Mouse (Mus musculus): ENCODE measurements around the gene Adgrf3. TPM values are rescaled to one million over a fixed set of nuclear protein-coding genes. Genes with fewer than 3 reads are reported as not detected.

The Adgrf3 gene
- polyA plus RNA-seq, 1 experiment from 2014 or later = not detected

GRCm38 (mm10) chr5:30172931-30173692, 32.4 kb downstream of the Adgrf3 start:
- 95% methylated on average over 16 of the region's 20 CpGs for WGBS (ENCODE audit: missing documents)
- no peaks in the 10 kb centered on the region for H3K79me2 ChIP-seq (ENCODE audit: inconsistent target)
- peak overlapping the region; percentile 57 for H3K27ac ChIP-seq
- no peak overlapping the region for H3K4me3 ChIP-seq (ENCODE audit: inconsistent target)
- peaks cover 45% of the 10 kb centered on the region for H3K36me3 ChIP-seq (ENCODE audit: inconsistent target)

GRCm38 (mm10) chr5:30172115-30172514, 33.4 kb downstream of the Adgrf3 start:
- no peak overlapping the region for H3K4me3 ChIP-seq (ENCODE audit: inconsistent target)
- H3K27ac ChIP-seq = peak overlapping the region; percentile 57
- peaks cover 35% of the 10 kb centered on the region for H3K36me3 ChIP-seq (ENCODE audit: inconsistent target)
- no peaks in the 10 kb centered on the region for H3K79me2 ChIP-seq (ENCODE audit: inconsistent target)

DNA sequence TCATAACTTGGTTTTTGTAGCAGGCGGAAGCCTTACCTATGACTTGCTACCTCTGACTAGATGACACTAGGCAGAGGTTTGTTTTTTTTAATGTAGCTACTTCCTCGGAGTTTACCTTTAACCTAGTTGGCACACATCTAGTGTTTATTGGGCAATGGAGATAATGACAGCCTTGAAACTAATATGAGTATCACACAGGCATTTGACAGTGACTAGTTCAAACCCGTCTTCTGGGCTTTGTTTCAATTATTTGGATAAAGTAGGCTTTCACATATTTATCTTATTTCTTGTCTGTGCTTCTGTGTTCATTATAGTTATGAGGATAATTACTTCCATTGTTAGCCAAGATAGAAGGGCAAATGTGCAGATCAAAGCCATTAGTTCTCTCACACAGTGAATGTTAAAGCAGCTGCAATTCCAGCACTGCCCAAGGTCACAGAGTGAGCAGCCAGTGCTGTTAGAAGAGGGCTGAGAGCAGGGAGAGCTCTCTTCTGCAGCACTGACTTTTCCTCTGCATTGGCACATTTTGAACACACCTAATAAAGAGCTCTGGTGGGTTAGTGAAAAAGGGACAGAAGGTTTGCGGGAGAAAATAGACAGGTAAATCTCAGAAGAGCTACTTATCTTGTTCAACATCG, 35.1 kb downstream of the Adgrf3 start:
- Histone ChIP-seq H3K27ac (no peak overlapping the region), H3K79me2 (ENCODE audit: inconsistent target) (no peaks in the 10 kb centered on the region), H3K4me3 (ENCODE audit: inconsistent target) (no peak overlapping the region), H3K36me3 (ENCODE audit: inconsistent target) (peaks cover 18% of the 10 kb centered on the region; the same call in 1 of the 2 replicates)
- 93% methylated on average over 5 of the region's 5 CpGs for WGBS (ENCODE audit: missing documents)

DNA sequence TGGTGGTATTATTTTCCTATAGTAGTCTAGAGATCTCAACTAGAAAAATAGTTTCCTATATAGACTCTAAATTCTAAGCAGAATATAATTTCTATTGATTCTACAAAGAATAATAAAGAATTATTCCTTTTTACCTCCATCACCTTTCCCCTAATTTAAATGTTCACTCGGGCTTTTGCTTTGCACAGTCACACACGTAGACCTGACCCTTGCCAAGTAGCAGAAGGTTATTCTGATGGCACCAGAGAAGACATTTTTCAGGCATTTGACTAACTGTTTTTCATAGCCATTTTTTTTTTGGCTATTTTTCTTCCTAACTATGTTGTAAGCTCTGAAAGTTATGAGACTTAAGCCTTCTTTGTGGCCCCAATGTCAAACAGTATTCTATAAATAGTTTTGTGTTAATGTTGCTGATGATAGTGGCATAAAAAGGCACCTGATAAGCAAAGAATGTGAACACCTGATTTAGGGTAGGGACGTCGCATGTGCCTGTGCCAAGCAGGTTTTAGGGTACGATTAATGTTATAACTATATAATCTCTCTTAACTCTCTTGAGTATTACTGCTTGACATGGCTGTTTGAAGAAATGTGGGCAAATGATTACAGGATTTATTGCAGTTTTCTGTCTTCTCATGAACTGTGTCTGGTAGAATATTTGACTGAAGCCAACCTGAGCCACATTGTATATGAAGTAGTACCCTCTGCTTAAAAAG, 40.1 kb downstream of the Adgrf3 start:
- WGBS (ENCODE audit: missing documents) = 91% methylated on average over 5 of the region's 5 CpGs
- peaks cover 33% of the 10 kb centered on the region for H3K79me2 ChIP-seq (ENCODE audit: inconsistent target)
- H3K27ac ChIP-seq = no peak overlapping the region
- H3K36me3 ChIP-seq (ENCODE audit: inconsistent target) = peaks cover 7% of the 10 kb centered on the region; the same call in 1 of the 2 replicates
- H3K4me3 ChIP-seq (ENCODE audit: inconsistent target) = no peak overlapping the region

GRCm38 (mm10) chr5:30162339-30162738, 43.2 kb downstream of the Adgrf3 start:
- H3K79me2 ChIP-seq (ENCODE audit: inconsistent target) = peaks cover 64% of the 10 kb centered on the region
- H3K27ac ChIP-seq = no peak overlapping the region
- H3K4me3 ChIP-seq (ENCODE audit: inconsistent target) = no peak overlapping the region
- peaks cover 7% of the 10 kb centered on the region; the same call in 1 of the 2 replicates for H3K36me3 ChIP-seq (ENCODE audit: inconsistent target)
- 94% methylated on average over 6 of the region's 6 CpGs for WGBS (ENCODE audit: missing documents)

DNA sequence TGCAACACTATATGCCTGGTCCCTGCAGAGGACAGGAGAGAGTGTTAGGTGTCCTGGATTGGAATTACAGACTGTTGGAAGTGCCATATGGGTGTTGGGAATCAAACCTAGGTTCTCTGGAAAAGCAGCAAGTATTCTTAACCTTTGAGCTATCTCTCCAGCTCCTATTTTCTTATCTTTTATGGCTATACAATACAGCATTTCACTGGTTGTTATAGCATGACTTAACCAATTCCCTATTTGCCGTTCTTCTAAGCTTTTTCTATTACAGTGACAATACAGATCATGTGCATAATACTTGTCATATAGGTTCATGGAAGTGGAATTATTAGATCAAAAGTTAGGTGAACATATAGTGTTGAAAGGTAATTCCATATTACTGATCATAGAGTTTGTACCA, 43.7 kb downstream of the Adgrf3 start:
- 100% methylated on average over 1 of the region's 1 CpGs for WGBS (ENCODE audit: missing documents)
- peaks cover 69% of the 10 kb centered on the region for H3K79me2 ChIP-seq (ENCODE audit: inconsistent target)
- peaks cover 7% of the 10 kb centered on the region; the same call in 1 of the 2 replicates for H3K36me3 ChIP-seq (ENCODE audit: inconsistent target)
- H3K27ac ChIP-seq = no peak overlapping the region
- H3K4me3 ChIP-seq (ENCODE audit: inconsistent target) = no peak overlapping the region

DNA sequence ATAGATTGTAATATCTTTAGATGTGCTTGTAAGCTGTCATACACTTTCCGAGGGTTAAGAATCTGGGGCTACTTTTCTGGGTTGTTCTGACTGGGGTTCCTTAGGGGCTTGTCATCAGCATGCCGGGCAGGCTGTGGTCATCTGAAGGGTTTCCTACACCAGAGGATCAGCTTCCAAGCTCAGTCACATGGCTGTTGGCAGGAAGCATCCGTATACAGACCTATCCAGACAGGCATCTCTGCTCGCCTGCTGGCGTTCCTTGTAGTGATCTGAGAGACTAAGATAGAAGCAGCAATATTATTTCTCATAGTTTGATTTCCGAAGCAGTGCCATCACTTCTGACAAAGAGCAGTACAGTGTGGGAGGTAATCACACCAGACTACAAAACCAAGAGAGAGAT, 45.9 kb downstream of the Adgrf3 start:
- Histone ChIP-seq H3K4me3 (ENCODE audit: inconsistent target) (no peak overlapping the region), H3K36me3 (ENCODE audit: inconsistent target) (peaks cover 7% of the 10 kb centered on the region; the same call in 1 of the 2 replicates), H3K27ac (no peak overlapping the region), H3K79me2 (ENCODE audit: inconsistent target) (peaks cover 87% of the 10 kb centered on the region)
- 93% methylated on average over 6 of the region's 6 CpGs for WGBS (ENCODE audit: missing documents)

GRCm38 (mm10) chr5:30155821-30156629, 49.5 kb downstream of the Adgrf3 start:
- H3K4me3 ChIP-seq (ENCODE audit: inconsistent target) = peak overlapping the region; percentile 100
- peaks cover 7% of the 10 kb centered on the region; the same call in 1 of the 2 replicates for H3K36me3 ChIP-seq (ENCODE audit: inconsistent target)
- H3K27ac ChIP-seq = peak overlapping the region; percentile 90
- peaks cover 96% of the 10 kb centered on the region for H3K79me2 ChIP-seq (ENCODE audit: inconsistent target)
- WGBS (ENCODE audit: missing documents) = 11% methylated on average over 13 of the region's 13 CpGs

- Histone ChIP-seq H3K79me2 (ENCODE audit: inconsistent target) (peaks cover 96% of the 10 kb centered on the region), H3K36me3 (ENCODE audit: inconsistent target) (peaks cover 4% of the 10 kb centered on the region; the same call in 1 of the 2 replicates), H3K4me3 (ENCODE audit: inconsistent target) (peak overlapping the region; percentile 100), H3K27ac (peak overlapping the region; percentile 90)
- WGBS (ENCODE audit: missing documents) = under 1% methylated on average over 31 of the region's 31 CpGs
Observed at GRCm38 (mm10) chr5:30155395-30155792, 50.1 kb downstream of the Adgrf3 start.

DNA sequence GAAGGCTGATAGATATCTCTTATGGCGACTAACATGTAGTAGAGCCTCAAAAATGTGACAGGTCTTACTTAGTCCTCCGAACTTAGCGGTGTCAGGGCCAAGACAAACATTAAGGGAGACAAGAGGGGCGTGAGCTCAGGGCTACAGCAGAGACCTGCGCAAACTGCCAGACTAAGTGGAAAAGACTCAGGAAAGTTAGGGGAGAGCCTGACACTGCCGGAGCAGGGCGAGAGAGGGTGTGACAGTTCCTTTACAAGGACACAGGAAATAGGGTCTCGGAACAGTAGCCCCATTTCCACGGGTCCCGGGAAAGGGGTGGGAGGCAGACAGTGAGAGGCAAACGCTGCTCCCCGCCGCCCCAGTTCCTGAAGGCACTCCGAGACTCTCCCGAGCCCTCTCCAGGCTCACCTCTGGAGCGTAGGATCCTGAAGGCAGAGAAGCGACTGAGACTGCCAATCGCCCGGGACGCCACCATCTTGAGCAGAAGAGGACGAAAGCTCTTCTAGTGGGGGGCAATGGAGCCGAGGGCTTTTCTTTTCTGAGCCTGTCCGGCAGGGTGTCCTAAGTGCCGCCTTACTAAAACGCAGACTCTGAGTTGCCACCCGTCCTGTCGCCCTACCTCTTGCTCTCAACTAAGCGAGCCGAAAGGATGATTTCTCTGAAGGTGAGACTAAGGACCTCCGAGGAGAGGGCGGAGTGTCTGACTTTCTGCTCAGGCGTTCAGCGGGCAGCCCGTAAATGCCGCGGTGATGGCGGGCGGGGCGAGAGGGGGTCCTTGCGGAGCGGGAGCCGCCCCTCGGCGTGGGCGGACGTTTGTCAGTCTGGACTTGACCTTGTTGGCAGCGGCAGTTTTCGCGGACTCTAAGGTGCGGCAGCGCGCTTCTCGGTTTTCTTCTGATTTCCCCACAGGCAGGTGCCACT, 50.8 kb downstream of the Adgrf3 start, which contains the start of the genes Hadha and Hadhb:
Hadha (minus strand) TSS at position 689 of the 921 bp plus-strand sequence.
Hadhb (plus strand) TSS at position 775 of the 921 bp plus-strand sequence.
- peak within 1 kb of the TSS; percentile 100 for H3K4me3 ChIP-seq (ENCODE audit: inconsistent target)
- peaks cover 96% of the 10 kb centered on the region for H3K79me2 ChIP-seq (ENCODE audit: inconsistent target)
- peak within 1 kb of the TSS; percentile 90 for H3K27ac ChIP-seq
- no peaks in the 10 kb centered on the region for H3K36me3 ChIP-seq (ENCODE audit: inconsistent target)
- under 1% methylated on average over 53 of the region's 53 CpGs for WGBS (ENCODE audit: missing documents)

GRCm38 (mm10) chr5:30154013-30154412, 51.5 kb downstream of the Adgrf3 start:
- Histone ChIP-seq H3K36me3 (ENCODE audit: inconsistent target) (no peaks in the 10 kb centered on the region), H3K4me3 (ENCODE audit: inconsistent target) (peak overlapping the region; percentile 100), H3K27ac (peak overlapping the region; percentile 90), H3K79me2 (ENCODE audit: inconsistent target) (peaks cover 96% of the 10 kb centered on the region)
- WGBS (ENCODE audit: missing documents) = 27% methylated on average over 4 of the region's 4 CpGs

GRCm38 (mm10) chr5:30153222-30153621, 52.3 kb downstream of the Adgrf3 start:
- Histone ChIP-seq H3K4me3 (ENCODE audit: inconsistent target) (no peak overlapping the region), H3K79me2 (ENCODE audit: inconsistent target) (peaks cover 96% of the 10 kb centered on the region), H3K27ac (no peak overlapping the region), H3K36me3 (ENCODE audit: inconsistent target) (no peaks in the 10 kb centered on the region)
- 100% methylated on average over 1 of the region's 2 CpGs for WGBS (ENCODE audit: missing documents)

GRCm38 (mm10) chr5:30152413-30152812, 53.1 kb downstream of the Adgrf3 start:
- no peak overlapping the region for H3K4me3 ChIP-seq (ENCODE audit: inconsistent target)
- H3K27ac ChIP-seq = no peak overlapping the region
- WGBS (ENCODE audit: missing documents) = 80% methylated on average over 1 of the region's 1 CpGs
- H3K79me2 ChIP-seq (ENCODE audit: inconsistent target) = peaks cover 95% of the 10 kb centered on the region
- H3K36me3 ChIP-seq (ENCODE audit: inconsistent target) = no peaks in the 10 kb centered on the region
